Mouse (Mus musculus) megakaryocyte, embryonic 14.5 days (primary cell): ENCODE measurements around the gene Eno3.

Experiments
- FLI1 ChIP-seq: IDR thresholded peaks from 2 replicates; pipeline ENCODE4 v1.6.1; 2012; ENCODE audit warnings: low read length, inconsistent platforms, mixed read lengths
- GATA1 ChIP-seq: IDR thresholded peaks from 3 replicates; pipeline ENCODE4 v1.6.1; 2012; ENCODE audit warnings: mixed read lengths, low read length, inconsistent platforms, borderline replicate concordance

DNA sequence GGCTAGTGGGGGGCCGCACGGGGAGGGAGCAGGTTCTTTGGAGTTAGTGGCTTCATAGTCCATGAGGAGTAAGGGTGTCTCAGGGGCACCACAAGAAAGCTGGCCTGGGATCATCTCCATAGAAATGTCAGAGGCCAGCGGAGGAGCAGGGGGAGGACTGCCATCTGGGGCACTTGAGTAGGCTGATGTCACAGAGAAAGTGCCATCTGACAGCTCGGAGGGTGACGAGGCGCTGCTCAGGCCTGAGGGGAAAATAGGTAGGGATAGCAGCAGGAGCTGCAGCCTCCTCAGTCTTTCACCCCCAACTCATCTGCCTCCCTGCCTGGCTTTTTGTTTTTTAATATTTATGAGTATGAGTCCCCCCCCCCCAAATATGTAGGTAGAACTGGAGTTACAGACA is 17.0 kb downstream of the Eno3 start:
- TF ChIP-seq GATA1 (no peak), FLI1 (no peak)
